Mouse (Mus musculus) limb, embryonic 11.5 days (tissue): ENCODE measurements around the gene Tenm4. TPM values are rescaled to one million over a fixed set of nuclear protein-coding genes. Genes with fewer than 3 reads are reported as not detected.

Experiments used
- ATAC-seq: fragments of 200-750 bp; cut with Nextera tagmentation; 2 replicates; pipeline ENCODE4 v1.8.0; 2017; ENCODE audit warnings: low read depth; ENCODE audit not compliant: insufficient number of reproducible peaks, low FRiP score, low TSS enrichment
- DNase-seq: peaks from one replicate; pipeline ENCODE4 v3.0.0-alpha.2; 2015; ENCODE audit warnings: low spot score
- H3K27ac ChIP-seq: fragments of 300-500 bp; sonication (generic); replicated peaks from 2 replicates; pipeline ENCODE4 v1.5.1; 2014; ENCODE audit warnings: low read depth, mild to moderate bottlenecking, low read length
- H3K27me3 ChIP-seq: fragments of 300-500 bp; sonication (generic); 2 replicates; pipeline ENCODE4 v1.6.1; 2014; ENCODE audit warnings: mild to moderate bottlenecking, low read length, mixed read lengths; ENCODE audit not compliant: control insufficient read depth, insufficient read depth
- H3K36me3 ChIP-seq: fragments of 300-500 bp; sonication (generic); 2 replicates; pipeline ENCODE4 v1.6.1; 2014; ENCODE audit warnings: mild to moderate bottlenecking, low read length, moderate library complexity, mixed read lengths; ENCODE audit not compliant: control insufficient read depth, insufficient read depth
- H3K4me1 ChIP-seq: fragments of 300-500 bp; sonication (generic); 2 replicates; pipeline ENCODE4 v1.6.1; 2014; ENCODE audit warnings: low read length, mixed read lengths; ENCODE audit not compliant: control insufficient read depth, insufficient read depth
- H3K4me2 ChIP-seq: fragments of 300-500 bp; sonication (generic); 2 replicates; pipeline ENCODE4 v1.6.1; 2014; ENCODE audit warnings: low read depth, mild to moderate bottlenecking, moderate library complexity; ENCODE audit not compliant: severe bottlenecking
- H3K4me3 ChIP-seq: fragments of 300-500 bp; sonication (generic); 2 replicates; pipeline ENCODE4 v1.5.1; 2014; ENCODE audit warnings: low read depth, low read length
- H3K9ac ChIP-seq: fragments of 300-500 bp; sonication (generic); 2 replicates; pipeline ENCODE4 v1.6.1; 2014; ENCODE audit warnings: mild to moderate bottlenecking, low read length
- H3K9me3 ChIP-seq: fragments of 300-500 bp; sonication (generic); 2 replicates; pipeline ENCODE4 v1.6.1; 2016; ENCODE audit warnings: low read length; ENCODE audit not compliant: control insufficient read depth
- WGBS: fragments of 180-500 bp; shearing (Covaris S2); extraction: QIAGEN DNeasy Blood & Tissue Kit; methylation state at CpG from one replicate; pipeline ENCODE4 v1.1.7; 2014; 5-methylcytosine and 5-hydroxymethylcytosine counted together
- polyA plus RNA-seq: library from polyadenylated mRNA; unstranded; fragments of >200 nt; fragmentation: Nextera tagmentation; extraction: Ambion mirVana; gene quantifications from 2 replicates; pipeline ENCODE4 v1.2.1, GENCODE M21; 2014

Tenm4 gene
- polyA plus RNA-seq, 1 experiment from 2014 or later = 43.1 TPM

- Histone ChIP-seq H3K4me3 (no peak overlapping the region), H3K9me3 (no peaks in the 10 kb centered on the region), H3K36me3 (no peaks in the 10 kb centered on the region), H3K27ac (no peak overlapping the region), H3K4me2 (no peak overlapping the region), H3K9ac (no peak overlapping the region), H3K4me1 (peaks cover 2% of the 10 kb centered on the region; the same call in 1 of the 2 replicates), H3K27me3 (no peaks in the 10 kb centered on the region)
- 89% methylated on average over 9 of the region's 9 CpGs for WGBS
- no peak for DNase-seq
- ATAC-seq = no peak
Observed at GRCm38 (mm10) chr7:96480351-96480983, 309.4 kb downstream of the Tenm4 start.

DNA sequence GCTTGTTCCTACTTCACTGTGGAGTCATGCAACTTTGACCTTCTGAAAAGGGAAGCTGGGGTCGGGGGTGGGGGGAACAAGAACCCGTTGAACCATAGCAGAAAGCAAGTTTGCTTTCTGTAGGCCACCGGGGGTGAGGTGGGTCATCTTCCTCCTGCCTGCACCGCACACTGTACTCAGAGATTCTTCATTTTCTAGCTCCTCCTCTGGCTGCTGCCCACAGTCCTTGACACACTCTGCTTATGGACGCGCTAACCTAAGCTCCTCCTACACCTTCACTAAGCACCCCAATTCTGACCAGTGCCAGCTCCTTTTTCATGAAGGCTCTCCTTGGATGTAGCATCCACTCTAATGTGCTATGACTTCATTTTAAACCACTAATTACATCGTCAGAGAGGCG, 311.9 kb downstream of the Tenm4 start:
- Histone ChIP-seq H3K27me3 (no peaks in the 10 kb centered on the region), H3K4me2 (no peak overlapping the region), H3K36me3 (no peaks in the 10 kb centered on the region), H3K9me3 (no peaks in the 10 kb centered on the region), H3K27ac (no peak overlapping the region), H3K4me1 (peaks cover 2% of the 10 kb centered on the region; the same call in 1 of the 2 replicates), H3K9ac (no peak overlapping the region), H3K4me3 (no peak overlapping the region)
- DNase-seq (no peak), ATAC-seq (no peak)
- 81% methylated on average over 8 of the region's 8 CpGs for WGBS

DNA sequence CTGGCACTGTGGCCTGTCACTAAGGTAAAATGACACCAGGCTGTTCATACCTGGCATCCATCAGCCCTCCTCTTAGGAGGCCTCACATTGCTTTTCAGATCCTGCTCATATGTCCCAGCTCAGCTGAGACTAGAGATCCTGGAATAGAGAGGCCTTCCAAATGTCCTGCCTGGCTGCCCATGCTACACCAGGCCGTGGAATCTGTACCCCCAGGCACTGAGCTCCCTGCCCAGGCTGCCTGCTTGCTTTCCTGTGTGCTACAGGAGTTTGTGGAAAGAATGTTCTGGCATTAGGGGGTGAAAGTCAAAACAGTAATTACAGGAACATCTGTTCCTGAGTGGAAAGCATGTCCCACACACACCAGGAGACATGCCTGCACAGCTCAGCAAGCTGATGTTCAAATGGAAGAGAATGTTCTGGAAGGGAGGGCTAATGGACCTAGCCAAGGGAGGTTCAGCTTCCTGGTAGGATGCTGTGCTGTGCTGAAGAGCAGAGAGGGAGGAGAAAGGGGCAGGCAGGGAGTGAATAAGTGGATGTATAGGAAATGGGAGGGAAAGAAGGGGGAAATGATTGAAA, 313.0 kb downstream of the Tenm4 start:
- WGBS = 79% methylated on average over 1 of the region's 1 CpGs
- no peak overlapping the region for H3K4me3 ChIP-seq
- peaks cover 2% of the 10 kb centered on the region; the same call in 1 of the 2 replicates for H3K4me1 ChIP-seq
- no peaks in the 10 kb centered on the region for H3K9me3 ChIP-seq
- DNase-seq (no peak), ATAC-seq (no peak)
- H3K36me3 ChIP-seq = no peaks in the 10 kb centered on the region
- no peak overlapping the region for H3K4me2 ChIP-seq
- H3K9ac ChIP-seq = no peak overlapping the region
- no peaks in the 10 kb centered on the region for H3K27me3 ChIP-seq
- no peak overlapping the region for H3K27ac ChIP-seq

DNA sequence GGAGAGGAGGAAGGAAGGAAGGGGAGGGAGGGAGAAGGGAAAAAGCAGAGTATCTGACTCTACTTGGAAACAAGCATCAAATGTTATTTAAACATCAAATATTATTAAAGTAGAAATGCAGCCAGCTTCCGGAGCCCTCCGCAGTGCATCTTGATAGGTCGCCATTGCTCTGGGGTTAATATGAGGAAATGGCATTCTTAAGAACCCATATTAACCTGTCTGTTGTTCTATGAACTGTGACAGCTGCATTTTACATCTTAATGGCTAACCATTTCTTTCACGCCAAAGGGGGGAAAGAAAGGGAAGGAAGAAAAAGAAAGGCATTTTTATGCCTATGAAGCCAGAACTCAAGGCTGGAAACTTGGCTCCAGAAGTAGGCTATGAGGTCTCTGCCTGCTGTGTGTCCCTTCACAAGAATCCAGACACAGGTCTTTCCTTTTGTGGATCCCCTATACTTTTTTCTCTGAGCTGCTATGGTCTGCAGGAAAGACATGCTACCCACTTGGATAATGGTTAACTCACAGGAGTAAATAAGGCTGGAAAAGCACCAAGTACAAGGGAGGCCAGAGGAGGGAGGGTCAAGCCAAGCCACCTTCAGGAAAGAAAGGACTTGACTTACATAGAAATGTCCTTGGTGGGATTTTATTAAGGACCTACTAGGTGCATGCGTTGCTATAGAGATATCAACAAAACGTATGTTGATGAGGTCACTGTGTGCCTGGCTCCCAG, 318.5 kb downstream of the Tenm4 start:
- no peak overlapping the region for H3K27ac ChIP-seq
- DNase-seq = no peak
- H3K4me3 ChIP-seq = no peak overlapping the region
- H3K36me3 ChIP-seq = no peaks in the 10 kb centered on the region
- H3K27me3 ChIP-seq = no peaks in the 10 kb centered on the region
- H3K4me2 ChIP-seq = no peak overlapping the region
- WGBS = 90% methylated on average over 6 of the region's 6 CpGs
- H3K9ac ChIP-seq = no peak overlapping the region
- no peak for ATAC-seq
- H3K9me3 ChIP-seq = no peaks in the 10 kb centered on the region
- no peaks in the 10 kb centered on the region for H3K4me1 ChIP-seq

DNA sequence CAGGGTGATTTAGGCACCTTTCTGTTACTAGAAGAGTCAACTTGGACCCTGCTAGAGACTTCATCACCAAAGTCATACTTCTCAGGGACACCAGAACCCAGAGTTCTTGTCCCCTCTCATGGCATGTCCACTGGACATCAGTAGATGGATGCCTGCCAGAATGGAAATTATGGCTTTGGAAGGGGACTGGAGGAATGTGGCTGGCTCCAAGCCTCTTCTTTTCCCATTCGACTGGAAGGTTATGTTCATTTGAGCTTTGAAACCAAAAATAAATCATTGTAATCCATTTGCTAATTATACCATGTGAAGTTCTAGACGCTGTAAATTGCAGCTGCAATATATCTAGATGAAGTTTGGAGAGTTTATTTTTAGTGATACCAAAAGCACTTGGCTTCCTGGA, 320.9 kb downstream of the Tenm4 start:
- DNase-seq (no peak), ATAC-seq (no peak)
- H3K36me3 ChIP-seq = no peaks in the 10 kb centered on the region
- no peaks in the 10 kb centered on the region for H3K9me3 ChIP-seq
- WGBS = 71% methylated on average over 2 of the region's 2 CpGs
- H3K27ac ChIP-seq = no peak overlapping the region
- no peak overlapping the region for H3K9ac ChIP-seq
- H3K4me3 ChIP-seq = no peak overlapping the region
- no peak overlapping the region for H3K4me2 ChIP-seq
- H3K27me3 ChIP-seq = no peaks in the 10 kb centered on the region
- H3K4me1 ChIP-seq = no peaks in the 10 kb centered on the region

GRCm38 (mm10) chr7:96492696-96493095, 321.6 kb downstream of the Tenm4 start:
- Histone ChIP-seq H3K9ac (no peak overlapping the region), H3K27me3 (no peaks in the 10 kb centered on the region), H3K4me1 (no peaks in the 10 kb centered on the region), H3K36me3 (no peaks in the 10 kb centered on the region), H3K4me3 (no peak overlapping the region), H3K9me3 (no peaks in the 10 kb centered on the region), H3K4me2 (no peak overlapping the region), H3K27ac (no peak overlapping the region)
- no peak for DNase-seq
- 83% methylated on average over 7 of the region's 7 CpGs for WGBS
- no peak for ATAC-seq

DNA sequence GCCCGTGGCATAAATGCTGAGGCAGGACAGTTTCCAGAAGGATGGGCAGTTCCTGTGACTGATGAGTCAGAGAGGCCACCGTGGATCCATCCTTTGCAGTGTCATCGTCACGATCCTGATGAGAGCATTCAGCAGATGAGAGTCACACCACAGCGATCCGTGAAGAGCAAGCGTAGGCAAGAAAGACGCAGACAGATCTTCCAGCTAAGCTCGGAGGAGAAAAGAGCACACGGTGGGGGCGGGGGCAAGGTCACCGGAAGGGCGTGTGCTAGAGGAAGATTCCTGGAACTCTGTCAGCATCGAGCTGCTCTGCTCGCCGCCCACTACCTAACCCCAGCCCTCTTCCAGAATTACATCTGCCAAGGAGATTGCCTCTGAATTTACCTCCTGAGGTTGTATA, 323.0 kb downstream of the Tenm4 start:
- no peaks in the 10 kb centered on the region for H3K4me1 ChIP-seq
- whole genome bisulfite sequencing = 79% methylated on average over 16 of the region's 16 CpGs
- DNase-seq (no peak), ATAC-seq (no peak)
- no peak overlapping the region for H3K4me3 ChIP-seq
- no peak overlapping the region for H3K4me2 ChIP-seq
- H3K27me3 ChIP-seq = no peaks in the 10 kb centered on the region
- no peak overlapping the region for H3K9ac ChIP-seq
- H3K27ac ChIP-seq = no peak overlapping the region
- H3K9me3 ChIP-seq = no peaks in the 10 kb centered on the region
- H3K36me3 ChIP-seq = no peaks in the 10 kb centered on the region

GRCm38 (mm10) chr7:96500108-96500507, 329.1 kb downstream of the Tenm4 start:
- no peaks in the 10 kb centered on the region for H3K36me3 ChIP-seq
- H3K9me3 ChIP-seq = no peaks in the 10 kb centered on the region
- no peak overlapping the region for H3K9ac ChIP-seq
- ATAC-seq (no peak), DNase-seq (no peak)
- no peaks in the 10 kb centered on the region for H3K27me3 ChIP-seq
- no peaks in the 10 kb centered on the region for H3K4me1 ChIP-seq
- H3K4me2 ChIP-seq = no peak overlapping the region
- 89% methylated on average over 5 of the region's 5 CpGs for WGBS
- no peak overlapping the region for H3K4me3 ChIP-seq
- no peak overlapping the region for H3K27ac ChIP-seq
